Mouse (Mus musculus): ENCODE measurements around the gene Pax8. TPM values are rescaled to one million over a fixed set of nuclear protein-coding genes. Genes with fewer than 3 reads are reported as not detected.

Pax8 gene
- polyA plus RNA-seq, 1 experiment from 2014 or later = not detected

- 89% methylated on average over 3 of the region's 3 CpGs for WGBS (ENCODE audit: missing documents)
- Histone ChIP-seq H3K79me2 (ENCODE audit: inconsistent target) (no peaks in the 10 kb centered on the region), H3K27ac (no peak overlapping the region), H3K4me3 (ENCODE audit: inconsistent target) (no peak overlapping the region), H3K36me3 (ENCODE audit: inconsistent target) (no peaks in the 10 kb centered on the region)
Measured at GRCm38 (mm10) chr2:24443256-24443790, 32.1 kb downstream of the Pax8 start.

DNA sequence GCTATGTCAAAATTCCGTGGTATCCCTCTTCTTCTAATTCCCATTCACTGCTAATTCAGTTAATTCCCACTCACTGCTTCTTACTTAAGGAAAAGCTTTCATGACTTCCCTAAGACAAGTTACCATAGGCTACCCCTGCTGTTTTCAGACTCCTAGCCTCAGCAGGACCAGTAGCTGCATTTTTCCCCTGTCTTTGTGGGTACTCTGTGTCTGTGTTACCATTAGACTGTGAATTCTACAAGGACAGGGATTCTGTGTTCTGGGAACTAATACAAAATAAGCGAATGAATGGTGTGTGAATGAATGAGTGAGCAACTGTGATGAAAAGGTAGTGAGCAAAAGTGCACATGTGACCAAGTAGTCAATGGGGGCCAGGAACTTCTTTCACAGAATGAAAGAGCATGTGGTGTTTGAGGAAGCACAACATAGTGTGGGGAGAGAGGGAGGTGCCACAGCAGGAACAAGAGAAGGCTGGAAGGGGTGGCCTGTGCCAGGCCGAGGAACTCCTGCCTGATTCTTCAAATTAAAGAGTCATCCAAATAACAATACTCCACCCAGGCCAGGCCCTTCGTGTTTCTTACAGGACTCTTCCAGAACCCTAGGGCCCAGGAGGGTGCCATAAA, 33.0 kb downstream of the Pax8 start:
- WGBS (ENCODE audit: missing documents) = 59% methylated on average over 4 of the region's 4 CpGs
- H3K27ac ChIP-seq = no peak overlapping the region
- no peaks in the 10 kb centered on the region for H3K36me3 ChIP-seq (ENCODE audit: inconsistent target)

DNA sequence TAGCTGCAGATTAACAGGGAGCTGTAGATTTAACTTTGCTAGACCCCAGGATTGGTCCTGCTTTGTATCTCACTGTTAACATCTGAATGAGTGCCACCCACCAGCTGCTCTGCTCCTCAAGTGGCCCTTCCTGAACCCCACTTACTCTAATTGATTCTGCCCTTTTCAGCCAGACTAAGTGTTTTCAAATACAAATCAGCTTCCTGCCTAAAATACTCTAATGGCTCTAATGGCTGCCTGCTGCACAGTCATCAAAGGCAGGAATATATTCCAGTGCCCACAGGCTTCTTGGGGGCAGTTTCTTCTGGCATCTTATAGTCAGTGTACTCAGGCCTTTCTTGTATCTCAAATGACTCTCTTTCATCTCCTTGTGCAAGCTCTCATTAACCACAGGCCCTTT, 33.5 kb downstream of the Pax8 start:
- H3K79me2 ChIP-seq (ENCODE audit: inconsistent target) = no peaks in the 10 kb centered on the region
- no peak overlapping the region for H3K4me3 ChIP-seq (ENCODE audit: inconsistent target)
- no peaks in the 10 kb centered on the region for H3K36me3 ChIP-seq (ENCODE audit: inconsistent target)
- H3K27ac ChIP-seq = no peak overlapping the region

More for the DNA sequence above, 33.0 kb downstream of the Pax8 start:
- Histone ChIP-seq H3K79me2 (ENCODE audit: inconsistent target) (no peaks in the 10 kb centered on the region), H3K4me3 (ENCODE audit: inconsistent target) (no peak overlapping the region)

- Histone ChIP-seq H3K4me3 (ENCODE audit: inconsistent target) (no peak overlapping the region), H3K79me2 (ENCODE audit: inconsistent target) (no peaks in the 10 kb centered on the region), H3K27ac (no peak overlapping the region), H3K36me3 (ENCODE audit: inconsistent target) (no peaks in the 10 kb centered on the region)
- WGBS (ENCODE audit: missing documents) = 89% methylated on average over 2 of the region's 2 CpGs
Measured at GRCm38 (mm10) chr2:24440056-24440455, 35.3 kb downstream of the Pax8 start.

- H3K79me2 ChIP-seq (ENCODE audit: inconsistent target) = no peaks in the 10 kb centered on the region
- H3K4me3 ChIP-seq (ENCODE audit: inconsistent target) = no peak overlapping the region
- 67% methylated on average over 11 of the region's 11 CpGs for WGBS (ENCODE audit: missing documents)
- H3K27ac ChIP-seq = no peak overlapping the region
- H3K36me3 ChIP-seq (ENCODE audit: inconsistent target) = no peaks in the 10 kb centered on the region
Measured at GRCm38 (mm10) chr2:24435699-24436098, 39.7 kb downstream of the Pax8 start.

DNA sequence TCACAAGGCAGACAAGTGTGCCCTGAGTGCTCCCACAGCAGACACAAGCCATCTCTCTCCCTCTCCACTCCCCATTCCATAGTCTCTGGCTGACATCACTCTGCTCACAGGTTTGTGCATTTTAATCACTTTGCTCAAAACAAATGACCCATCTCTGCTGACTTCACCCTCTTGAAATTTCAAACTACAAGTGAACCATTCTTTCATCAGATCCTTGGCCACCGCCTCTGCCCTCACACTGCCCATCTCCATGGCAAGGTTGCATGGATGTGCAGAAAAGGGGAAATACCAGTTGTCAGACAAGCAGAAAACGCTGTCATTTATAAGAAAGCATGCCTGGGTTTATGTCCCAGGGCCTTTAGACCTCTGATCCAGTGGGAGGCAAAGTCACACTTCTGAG, 40.7 kb downstream of the Pax8 start:
- no peak overlapping the region for H3K4me3 ChIP-seq (ENCODE audit: inconsistent target)
- WGBS (ENCODE audit: missing documents) = 82% methylated on average over 2 of the region's 2 CpGs

GRCm38 (mm10) chr2:24429806-24430205, 45.6 kb downstream of the Pax8 start:
- Histone ChIP-seq H3K36me3 (ENCODE audit: inconsistent target) (no peaks in the 10 kb centered on the region), H3K27ac (no peak overlapping the region), H3K79me2 (ENCODE audit: inconsistent target) (no peaks in the 10 kb centered on the region), H3K4me3 (ENCODE audit: inconsistent target) (no peak overlapping the region)
- WGBS (ENCODE audit: missing documents) = 24% methylated on average over 4 of the region's 4 CpGs

More for the DNA sequence above, 40.7 kb downstream of the Pax8 start:
- Histone ChIP-seq H3K27ac (no peak overlapping the region), H3K79me2 (ENCODE audit: inconsistent target) (no peaks in the 10 kb centered on the region), H3K36me3 (ENCODE audit: inconsistent target) (no peaks in the 10 kb centered on the region)

- H3K79me2 ChIP-seq (ENCODE audit: inconsistent target) = no peaks in the 10 kb centered on the region
- H3K36me3 ChIP-seq (ENCODE audit: inconsistent target) = no peaks in the 10 kb centered on the region
- no peak overlapping the region for H3K27ac ChIP-seq
- no peak overlapping the region for H3K4me3 ChIP-seq (ENCODE audit: inconsistent target)
- WGBS (ENCODE audit: missing documents) = 84% methylated on average over 11 of the region's 12 CpGs
Measured at GRCm38 (mm10) chr2:24427866-24428675, 47.3 kb downstream of the Pax8 start.

GRCm38 (mm10) chr2:24425630-24426029, 49.8 kb downstream of the Pax8 start:
- WGBS (ENCODE audit: missing documents) = 36% methylated on average over 2 of the region's 2 CpGs
- no peaks in the 10 kb centered on the region for H3K79me2 ChIP-seq (ENCODE audit: inconsistent target)
- no peak overlapping the region for H3K4me3 ChIP-seq (ENCODE audit: inconsistent target)
- H3K36me3 ChIP-seq (ENCODE audit: inconsistent target) = no peaks in the 10 kb centered on the region
- no peak overlapping the region for H3K27ac ChIP-seq

DNA sequence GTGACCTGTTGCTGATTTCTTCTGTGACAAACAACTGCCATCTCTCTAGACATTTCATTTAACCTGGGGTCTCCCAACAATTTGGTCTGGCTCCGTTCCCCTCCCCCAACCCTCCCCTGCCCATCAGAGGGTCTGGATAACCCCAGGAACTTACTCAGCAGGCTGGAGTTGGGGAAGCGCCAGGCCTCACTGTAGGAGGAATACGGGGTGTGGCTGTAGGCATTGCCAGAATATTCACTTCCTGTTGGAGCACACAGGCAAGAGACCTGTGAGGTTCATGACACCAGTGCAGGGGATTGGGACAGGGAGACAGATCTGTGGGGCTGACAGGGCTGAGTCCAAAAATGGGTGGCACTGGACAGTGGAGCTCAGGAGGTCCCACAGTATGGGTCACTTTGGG, 52.6 kb downstream of the Pax8 start:
- Histone ChIP-seq H3K27ac (no peak overlapping the region), H3K79me2 (ENCODE audit: inconsistent target) (no peaks in the 10 kb centered on the region), H3K36me3 (ENCODE audit: inconsistent target) (no peaks in the 10 kb centered on the region), H3K4me3 (ENCODE audit: inconsistent target) (no peak overlapping the region)
- WGBS (ENCODE audit: missing documents) = 79% methylated on average over 3 of the region's 3 CpGs

GRCm38 (mm10) chr2:24421211-24421863, 54.1 kb downstream of the Pax8 start:
- WGBS (ENCODE audit: missing documents) = 97% methylated on average over 6 of the region's 6 CpGs
- no peak overlapping the region for H3K27ac ChIP-seq
- H3K79me2 ChIP-seq (ENCODE audit: inconsistent target) = no peaks in the 10 kb centered on the region

GRCm38 (mm10) chr2:24417564-24417963, 57.8 kb downstream of the Pax8 start:
- Histone ChIP-seq H3K4me3 (ENCODE audit: inconsistent target) (no peak overlapping the region), H3K27ac (no peak overlapping the region), H3K36me3 (ENCODE audit: inconsistent target) (no peaks in the 10 kb centered on the region), H3K79me2 (ENCODE audit: inconsistent target) (no peaks in the 10 kb centered on the region)
- WGBS (ENCODE audit: missing documents) = 97% methylated on average over 4 of the region's 4 CpGs

More at GRCm38 (mm10) chr2:24421211-24421863, 54.1 kb downstream of the Pax8 start:
- Histone ChIP-seq H3K4me3 (ENCODE audit: inconsistent target) (no peak overlapping the region), H3K36me3 (ENCODE audit: inconsistent target) (no peaks in the 10 kb centered on the region)

DNA sequence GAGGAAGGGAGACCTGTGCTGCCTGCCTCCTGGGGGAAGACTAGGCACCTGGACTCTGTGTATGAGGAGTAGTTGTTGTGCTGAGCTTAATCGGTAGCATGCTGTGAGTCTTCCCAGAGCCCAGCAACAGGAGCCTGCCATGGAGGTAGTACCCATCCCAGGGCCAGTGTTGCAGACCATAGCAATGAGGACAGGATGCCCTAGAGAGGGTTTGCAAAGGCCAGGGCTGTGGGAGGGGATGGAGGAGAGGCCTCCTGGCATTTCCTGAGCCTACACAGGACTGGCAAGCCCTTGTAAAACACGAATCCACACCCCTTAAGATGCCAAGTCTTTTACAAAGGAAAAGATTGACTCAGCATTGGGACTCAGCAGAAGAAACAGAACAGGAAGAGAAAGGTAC, 58.3 kb downstream of the Pax8 start:
- no peaks in the 10 kb centered on the region for H3K79me2 ChIP-seq (ENCODE audit: inconsistent target)
- no peak overlapping the region for H3K4me3 ChIP-seq (ENCODE audit: inconsistent target)
- no peaks in the 10 kb centered on the region for H3K36me3 ChIP-seq (ENCODE audit: inconsistent target)
- no peak overlapping the region for H3K27ac ChIP-seq
- 23% methylated on average over 2 of the region's 2 CpGs for WGBS (ENCODE audit: missing documents)

DNA sequence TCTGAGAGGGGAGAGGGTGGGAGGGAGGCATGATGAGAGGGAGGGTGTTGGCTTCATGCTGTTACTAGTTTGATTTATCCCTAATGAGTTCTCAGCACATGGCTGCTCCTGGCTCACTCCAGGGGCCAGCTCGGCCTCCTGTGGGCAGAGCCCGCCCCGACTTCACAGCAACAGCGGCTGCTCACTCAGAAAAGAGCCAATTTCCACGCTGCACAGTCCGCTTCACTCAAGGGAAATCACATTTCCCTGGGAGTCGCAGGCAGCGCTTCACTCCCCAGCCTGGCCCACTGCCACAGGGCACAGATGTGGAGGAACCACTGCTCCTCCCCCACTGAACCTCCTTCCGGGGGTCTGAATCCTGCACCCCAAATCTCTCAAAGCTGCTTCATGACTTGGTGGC, 58.7 kb downstream of the Pax8 start:
- 20% methylated on average over 9 of the region's 9 CpGs for WGBS (ENCODE audit: missing documents)
- H3K36me3 ChIP-seq (ENCODE audit: inconsistent target) = no peaks in the 10 kb centered on the region
- no peak overlapping the region for H3K27ac ChIP-seq
- no peak overlapping the region for H3K4me3 ChIP-seq (ENCODE audit: inconsistent target)
- H3K79me2 ChIP-seq (ENCODE audit: inconsistent target) = no peaks in the 10 kb centered on the region

- WGBS (ENCODE audit: missing documents) = 96% methylated on average over 4 of the region's 4 CpGs
- Histone ChIP-seq H3K4me3 (ENCODE audit: inconsistent target) (no peak overlapping the region), H3K36me3 (ENCODE audit: inconsistent target) (no peaks in the 10 kb centered on the region), H3K79me2 (ENCODE audit: inconsistent target) (no peaks in the 10 kb centered on the region), H3K27ac (no peak overlapping the region)
Measured at GRCm38 (mm10) chr2:24413677-24414076, 61.7 kb downstream of the Pax8 start.

Data from macrophage (primary cell).